Mouse (Mus musculus) hindbrain, postnatal 0 days (tissue): ENCODE results near the gene Ppfia2. TPM values are rescaled to one million over a fixed set of nuclear protein-coding genes. Genes with fewer than 3 reads are reported as not detected.

Source experiments
- ATAC-seq: fragments of 200-750 bp; cut with Nextera tagmentation; 2 replicates; pipeline ENCODE4 v1.8.0; 2017; ENCODE audit warnings: mild to moderate bottlenecking, moderate TSS enrichment, moderate library complexity
- DNase-seq: peaks from one replicate; pipeline ENCODE4 v3.0.0-alpha.2; 2015; ENCODE audit warnings: low spot score
- H3K27ac ChIP-seq: fragments of 300-500 bp; sonication (generic); 2 replicates; pipeline ENCODE4 v1.5.1; 2014; ENCODE audit warnings: mild to moderate bottlenecking
- H3K27me3 ChIP-seq: fragments of 300-500 bp; sonication (generic); 2 replicates; pipeline ENCODE4 v1.6.1; 2014; ENCODE audit warnings: low read length, mixed read lengths; ENCODE audit not compliant: insufficient read depth
- H3K36me3 ChIP-seq: fragments of 300-500 bp; sonication (generic); 2 replicates; pipeline ENCODE4 v1.6.1; 2014; ENCODE audit warnings: low read length, mixed read lengths; ENCODE audit not compliant: insufficient read depth
- H3K4me1 ChIP-seq: fragments of 300-500 bp; sonication (generic); 2 replicates; pipeline ENCODE4 v1.6.1; 2014; ENCODE audit warnings: antibody characterized with exemption, low read length, mixed read lengths; ENCODE audit not compliant: insufficient read depth
- H3K4me2 ChIP-seq: fragments of 300-500 bp; sonication (generic); 2 replicates; pipeline ENCODE4 v1.6.1; 2014; ENCODE audit warnings: low read depth, mild to moderate bottlenecking, low read length, moderate library complexity, mixed read lengths
- H3K4me3 ChIP-seq: fragments of 300-500 bp; sonication (generic); 2 replicates; pipeline ENCODE4 v1.5.1; 2014; ENCODE audit warnings: low read length
- H3K9ac ChIP-seq: fragments of 300-500 bp; sonication (generic); replicated peaks from 2 replicates; pipeline ENCODE4 v1.6.1; 2014; ENCODE audit warnings: mild to moderate bottlenecking, low read length, moderate library complexity, mixed read lengths
- H3K9me3 ChIP-seq: fragments of 300-500 bp; sonication (generic); 2 replicates; pipeline ENCODE4 v1.6.1; 2016; ENCODE audit warnings: low read length, mixed read lengths
- CTCF ChIP-seq: IDR thresholded peaks from 2 replicates; pipeline ENCODE4 v1.5.1; 2016; ENCODE audit warnings: antibody characterized with exemption, control low read depth, low read depth
- WGBS: fragments of 180-500 bp; shearing (Covaris S2); extraction: QIAGEN DNeasy Blood & Tissue Kit; methylation state at CpG from one replicate; pipeline ENCODE4 v1.1.7; 2014; 5-methylcytosine and 5-hydroxymethylcytosine counted together
- polyA plus RNA-seq: library from polyadenylated mRNA; unstranded; fragments of >200 nt; fragmentation: Nextera tagmentation; extraction: Ambion mirVana; gene quantifications from 2 replicates; pipeline ENCODE4 v1.2.1, GENCODE M21; 2015
- total RNA-seq: library from RNA; depleted of rRNA; stranded (reverse); fragments of >200 nt; gene quantifications from 2 replicates; pipeline ENCODE4 v1.2.3, GENCODE M21; 2014

The Ppfia2 gene
- total and polyA plus RNA-seq, 2 experiments from 2014 or later, result 30.3 to 45.5 TPM

GRCm38 (mm10) chr10:106585476-106586080 lies 115.4 kb downstream of the Ppfia2 start:
- 4% methylated on average over 4 of the region's 4 CpGs for WGBS
- DNase-seq (peak; percentile 83), ATAC-seq (0 out of 2 replicates have a peak, but pooled peaks have one; percentile 55)
- Histone ChIP-seq H3K4me1 (no peaks in the 10 kb centered on the region), H3K9ac (no peak overlapping the region), H3K4me3 (no peak overlapping the region), H3K9me3 (no peaks in the 10 kb centered on the region), H3K27me3 (no peaks in the 10 kb centered on the region), H3K4me2 (no peak overlapping the region), H3K27ac (no peak overlapping the region), H3K36me3 (no peaks in the 10 kb centered on the region)
- peak; percentile 82 for TF ChIP-seq CTCF

DNA sequence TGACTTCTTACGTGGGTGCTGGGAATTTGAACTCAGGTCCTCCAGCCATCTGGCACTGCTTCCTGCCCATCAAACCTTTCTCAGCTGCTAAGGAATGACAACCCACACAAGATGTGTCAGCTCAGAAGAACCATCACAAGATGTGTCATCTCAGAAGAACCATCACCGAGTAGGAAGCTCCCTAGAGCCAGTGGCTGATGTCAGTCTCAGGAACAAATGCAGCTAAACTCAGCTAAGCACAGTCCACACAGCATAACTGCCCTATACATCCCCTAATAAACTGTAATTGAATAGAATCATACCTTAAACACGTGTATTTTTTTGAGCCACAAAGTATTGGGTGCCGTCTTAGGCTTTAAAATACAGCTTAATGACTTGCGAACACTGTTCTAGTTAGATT lies 117.7 kb downstream of the Ppfia2 start:
- H3K27me3 ChIP-seq, result no peaks in the 10 kb centered on the region
- H3K4me3 ChIP-seq, result no peak overlapping the region
- DNase-seq (no peak), ATAC-seq (no peak)
- H3K27ac ChIP-seq, result no peak overlapping the region
- no peaks in the 10 kb centered on the region for H3K36me3 ChIP-seq
- no peak for TF ChIP-seq CTCF
- 76% methylated on average over 5 of the region's 5 CpGs for WGBS
- no peak overlapping the region for H3K9ac ChIP-seq
- no peaks in the 10 kb centered on the region for H3K4me1 ChIP-seq
- H3K4me2 ChIP-seq, result no peak overlapping the region
- H3K9me3 ChIP-seq, result no peaks in the 10 kb centered on the region

- no peak overlapping the region for H3K9ac ChIP-seq
- 89% methylated on average over 1 of the region's 1 CpGs for WGBS
- H3K4me3 ChIP-seq, result no peak overlapping the region
- H3K9me3 ChIP-seq, result no peaks in the 10 kb centered on the region
- no peak for ATAC-seq
- no peak for TF ChIP-seq CTCF
- DNase-seq, result no peak
- H3K4me1 ChIP-seq, result no peaks in the 10 kb centered on the region
- no peaks in the 10 kb centered on the region for H3K27me3 ChIP-seq
- no peak overlapping the region for H3K4me2 ChIP-seq
- H3K27ac ChIP-seq, result no peak overlapping the region
- no peaks in the 10 kb centered on the region for H3K36me3 ChIP-seq
These were observed 120.8 kb downstream of the Ppfia2 start for GRCm38 (mm10) chr10:106590944-106591343.

DNA sequence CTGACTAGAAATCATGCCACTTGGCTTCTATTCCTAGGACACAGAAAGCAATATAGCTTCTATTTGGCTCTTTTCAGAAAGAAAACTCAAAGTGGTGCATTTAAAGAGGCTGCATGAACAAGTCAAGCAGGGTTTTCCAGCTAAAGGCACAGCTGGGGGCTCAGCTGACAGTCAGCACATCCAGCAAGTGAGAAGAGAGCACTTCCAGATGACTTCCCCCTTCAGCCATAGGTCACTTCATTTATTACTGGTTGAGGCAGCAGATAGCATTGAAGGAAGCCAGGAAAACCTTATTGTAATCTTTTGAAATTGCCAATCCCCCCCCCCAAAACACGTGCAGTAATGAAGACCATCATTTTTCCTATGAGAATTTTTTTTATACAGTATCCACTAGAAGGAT lies 126.8 kb downstream of the Ppfia2 start:
- Histone ChIP-seq H3K27ac (no peak overlapping the region), H3K9me3 (no peaks in the 10 kb centered on the region), H3K4me1 (no peaks in the 10 kb centered on the region), H3K9ac (no peak overlapping the region), H3K27me3 (no peaks in the 10 kb centered on the region), H3K4me3 (no peak overlapping the region), H3K4me2 (no peak overlapping the region), H3K36me3 (no peaks in the 10 kb centered on the region)
- ATAC-seq (no peak), DNase-seq (no peak)
- 59% methylated on average over 1 of the region's 1 CpGs for WGBS
- TF ChIP-seq CTCF, result no peak

DNA sequence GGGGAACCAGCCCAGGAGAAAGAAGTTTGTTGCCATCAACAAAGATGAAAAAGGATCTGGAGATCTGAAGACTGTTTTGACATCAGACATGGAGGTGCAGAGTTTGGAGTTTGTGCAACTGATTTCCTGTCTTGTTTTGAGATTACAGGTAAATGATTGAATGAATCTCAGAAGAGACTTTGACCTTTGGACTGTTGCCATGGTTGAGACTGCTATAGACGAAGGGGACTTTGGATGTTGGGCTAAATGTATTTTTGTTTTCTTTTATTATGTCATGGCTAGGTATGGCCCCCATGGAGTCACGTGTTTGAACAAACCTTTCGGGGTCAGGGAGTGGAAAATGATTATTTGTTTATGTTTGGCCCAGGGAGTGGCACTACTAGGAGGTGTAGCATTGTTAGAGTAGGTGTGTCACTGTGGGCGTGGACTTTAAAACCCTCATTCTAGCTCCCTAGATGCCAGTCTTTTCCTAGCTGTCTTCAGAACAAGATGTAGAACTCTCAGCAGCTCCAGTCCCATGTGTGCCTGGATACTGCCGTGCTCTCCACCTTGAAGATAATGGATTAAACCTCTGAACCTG lies 133.3 kb downstream of the Ppfia2 start:
- H3K27me3 ChIP-seq, result no peaks in the 10 kb centered on the region
- H3K9ac ChIP-seq, result no peak overlapping the region
- TF ChIP-seq CTCF, result no peak
- DNase-seq (no peak), ATAC-seq (no peak)
- H3K9me3 ChIP-seq, result no peaks in the 10 kb centered on the region
- no peaks in the 10 kb centered on the region for H3K36me3 ChIP-seq
- 86% methylated on average over 5 of the region's 5 CpGs for WGBS
- H3K27ac ChIP-seq, result no peak overlapping the region
- no peak overlapping the region for H3K4me3 ChIP-seq
- H3K4me2 ChIP-seq, result no peak overlapping the region
- no peaks in the 10 kb centered on the region for H3K4me1 ChIP-seq

- TF ChIP-seq CTCF, result peak; percentile 62
These were observed 139.2 kb downstream of the Ppfia2 start for GRCm38 (mm10) chr10:106609177-106609981.

More at GRCm38 (mm10) chr10:106609177-106609981, 139.2 kb downstream of the Ppfia2 start:
- Histone ChIP-seq H3K27ac (peak overlapping the region; percentile 34), H3K27me3 (no peaks in the 10 kb centered on the region), H3K4me1 (no peaks in the 10 kb centered on the region), H3K9me3 (no peaks in the 10 kb centered on the region), H3K9ac (peak overlapping the region; percentile 40), H3K4me2 (peak overlapping the region; percentile 63), H3K36me3 (no peaks in the 10 kb centered on the region), H3K4me3 (peak overlapping the region; percentile 32)
- DNase-seq (peak; percentile 78), ATAC-seq (peak; percentile 79)
- 2% methylated on average over 7 of the region's 7 CpGs for WGBS
